Mouse (Mus musculus): ENCODE measurements around the gene Nupl1.

Gene Nupl1

GRCm38 (mm10) chr14:60152373-60152772, 98.9 kb downstream of the Nupl1 start:
- DNase-seq (ENCODE audit: low spot score in 2 of 2), result no peak

GRCm38 (mm10) chr14:60148893-60149292, 102.3 kb downstream of the Nupl1 start:
- DNase-seq (ENCODE audit: low spot score in 2 of 2), result no peak

GRCm38 (mm10) chr14:60143234-60143633, 108.0 kb downstream of the Nupl1 start:
- DNase-seq (ENCODE audit: low spot score in 2 of 2), result no peak

- no peak for DNase-seq (ENCODE audit: low spot score in 2 of 2)
Observed at GRCm38 (mm10) chr14:60138339-60138738, 112.9 kb downstream of the Nupl1 start.

- DNase-seq (ENCODE audit: low spot score in 2 of 2), result no peak
Observed at GRCm38 (mm10) chr14:60137812-60138211, 113.4 kb downstream of the Nupl1 start.

GRCm38 (mm10) chr14:60135801-60136200, 115.4 kb downstream of the Nupl1 start:
- DNase-seq (ENCODE audit: low spot score in 2 of 2), result no peak

- no peak for DNase-seq (ENCODE audit: low spot score in 2 of 2)
Observed at GRCm38 (mm10) chr14:60134720-60135119, 116.5 kb downstream of the Nupl1 start.

Measured in spleen, postnatal 14 days (tissue).